Mouse (Mus musculus): ENCODE data around the gene Pam.
"Not testable (repeated sequence)": the region's sequence is repeated elsewhere in the genome, so short reads cannot be mapped to it uniquely, and the experiment has no call there.

Pam gene

GRCm38 (mm10) chr1:97788490-97788889 is 307.0 kb downstream of the Pam start:
- DNase-seq (ENCODE audit: low read depth, low spot score), result no peak
- no peaks in the 10 kb centered on the region for H3K36me3 ChIP-seq (ENCODE audit: control insufficient read depth, insufficient read depth, low read length, poor library complexity, severe bottlenecking)
- H3K27me3 ChIP-seq (ENCODE audit: control insufficient read depth, insufficient read depth, low read length, poor library complexity, severe bottlenecking), result no peaks in the 10 kb centered on the region

- no peaks in the 10 kb centered on the region for H3K36me3 ChIP-seq (ENCODE audit: control insufficient read depth, insufficient read depth, low read length, poor library complexity, severe bottlenecking)
- no peaks in the 10 kb centered on the region for H3K27me3 ChIP-seq (ENCODE audit: control insufficient read depth, insufficient read depth, low read length, poor library complexity, severe bottlenecking)
- DNase-seq (ENCODE audit: low read depth, low spot score), result no peak
Measured at GRCm38 (mm10) chr1:97787674-97788073, 307.8 kb downstream of the Pam start.

GRCm38 (mm10) chr1:97785685-97786393 is 309.6 kb downstream of the Pam start:
- Histone ChIP-seq H3K27me3 (ENCODE audit: control insufficient read depth, insufficient read depth, low read length, poor library complexity, severe bottlenecking) (no peaks in the 10 kb centered on the region), H3K36me3 (ENCODE audit: control insufficient read depth, insufficient read depth, low read length, poor library complexity, severe bottlenecking) (no peaks in the 10 kb centered on the region)
- no peak for DNase-seq (ENCODE audit: low read depth, low spot score)

- DNase-seq (ENCODE audit: low read depth, low spot score), result no peak
- Histone ChIP-seq H3K36me3 (ENCODE audit: control insufficient read depth, insufficient read depth, low read length, poor library complexity, severe bottlenecking) (no peaks in the 10 kb centered on the region), H3K27me3 (ENCODE audit: control insufficient read depth, insufficient read depth, low read length, poor library complexity, severe bottlenecking) (no peaks in the 10 kb centered on the region)
Measured at GRCm38 (mm10) chr1:97784928-97785327, 310.5 kb downstream of the Pam start.

- H3K27me3 ChIP-seq (ENCODE audit: control insufficient read depth, insufficient read depth, low read length, poor library complexity, severe bottlenecking), result no peaks in the 10 kb centered on the region
- DNase-seq (ENCODE audit: low read depth, low spot score), result peak; percentile 26
- no peaks in the 10 kb centered on the region for H3K36me3 ChIP-seq (ENCODE audit: control insufficient read depth, insufficient read depth, low read length, poor library complexity, severe bottlenecking)
Measured at GRCm38 (mm10) chr1:97781674-97782073, 313.8 kb downstream of the Pam start.

GRCm38 (mm10) chr1:97773973-97774372 is 321.5 kb downstream of the Pam start:
- Histone ChIP-seq H3K36me3 (ENCODE audit: control insufficient read depth, insufficient read depth, low read length, poor library complexity, severe bottlenecking) (no peaks in the 10 kb centered on the region), H3K27me3 (ENCODE audit: control insufficient read depth, insufficient read depth, low read length, poor library complexity, severe bottlenecking) (no peaks in the 10 kb centered on the region)
- DNase-seq (ENCODE audit: low read depth, low spot score), result no peak

- H3K27me3 ChIP-seq (ENCODE audit: control insufficient read depth, insufficient read depth, low read length, poor library complexity, severe bottlenecking), result no peaks in the 10 kb centered on the region
- DNase-seq (ENCODE audit: low read depth, low spot score), result no peak
- H3K36me3 ChIP-seq (ENCODE audit: control insufficient read depth, insufficient read depth, low read length, poor library complexity, severe bottlenecking), result no peaks in the 10 kb centered on the region
Measured at GRCm38 (mm10) chr1:97773362-97773761, 322.1 kb downstream of the Pam start.

- no peak for DNase-seq (ENCODE audit: low read depth, low spot score)
- Histone ChIP-seq H3K36me3 (ENCODE audit: control insufficient read depth, insufficient read depth, low read length, poor library complexity, severe bottlenecking) (no peaks in the 10 kb centered on the region), H3K27me3 (ENCODE audit: control insufficient read depth, insufficient read depth, low read length, poor library complexity, severe bottlenecking) (no peaks in the 10 kb centered on the region)
Measured at GRCm38 (mm10) chr1:97771727-97772126, 323.7 kb downstream of the Pam start.

- no peak for DNase-seq (ENCODE audit: low read depth, low spot score)
- no peaks in the 10 kb centered on the region for H3K36me3 ChIP-seq (ENCODE audit: control insufficient read depth, insufficient read depth, low read length, poor library complexity, severe bottlenecking)
- no peaks in the 10 kb centered on the region for H3K27me3 ChIP-seq (ENCODE audit: control insufficient read depth, insufficient read depth, low read length, poor library complexity, severe bottlenecking)
Measured at GRCm38 (mm10) chr1:97771118-97771517, 324.3 kb downstream of the Pam start.

- H3K27me3 ChIP-seq (ENCODE audit: control insufficient read depth, insufficient read depth, low read length, poor library complexity, severe bottlenecking), result no peaks in the 10 kb centered on the region
- peak; percentile 95 for DNase-seq (ENCODE audit: low read depth, low spot score)
Measured at GRCm38 (mm10) chr1:97769904-97770753, 325.3 kb downstream of the Pam start, which contains the start of the genes Gin1 and Ppip5k2. Gin1 (plus strand) TSS chr1:97770172. Ppip5k2 (minus strand) TSS chr1:97770411.

GRCm38 (mm10) chr1:97769294-97769903 is 326.0 kb downstream of the Pam start:
- Histone ChIP-seq H3K27me3 (ENCODE audit: control insufficient read depth, insufficient read depth, low read length, poor library complexity, severe bottlenecking) (no peaks in the 10 kb centered on the region), H3K36me3 (ENCODE audit: control insufficient read depth, insufficient read depth, low read length, poor library complexity, severe bottlenecking) (no peaks in the 10 kb centered on the region)
- peak; percentile 25 for DNase-seq (ENCODE audit: low read depth, low spot score)

More at GRCm38 (mm10) chr1:97769904-97770753, 325.3 kb downstream of the Pam start, which contains the start of the genes Gin1 and Ppip5k2:
- H3K36me3 ChIP-seq (ENCODE audit: control insufficient read depth, insufficient read depth, low read length, poor library complexity, severe bottlenecking), result no peaks in the 10 kb centered on the region

- H3K36me3 ChIP-seq (ENCODE audit: control insufficient read depth, insufficient read depth, low read length, poor library complexity, severe bottlenecking), result no peaks in the 10 kb centered on the region
- H3K27me3 ChIP-seq (ENCODE audit: control insufficient read depth, insufficient read depth, low read length, poor library complexity, severe bottlenecking), result no peaks in the 10 kb centered on the region
- no peak for DNase-seq (ENCODE audit: low read depth, low spot score)
Measured at GRCm38 (mm10) chr1:97768906-97769293, 326.5 kb downstream of the Pam start.

- Histone ChIP-seq H3K36me3 (ENCODE audit: control insufficient read depth, insufficient read depth, low read length, poor library complexity, severe bottlenecking) (no peaks in the 10 kb centered on the region), H3K27me3 (ENCODE audit: control insufficient read depth, insufficient read depth, low read length, poor library complexity, severe bottlenecking) (no peaks in the 10 kb centered on the region)
- peak; percentile 3 for DNase-seq (ENCODE audit: low read depth, low spot score)
Measured at GRCm38 (mm10) chr1:97768089-97768488, 327.4 kb downstream of the Pam start.

GRCm38 (mm10) chr1:97765712-97766111 is 329.7 kb downstream of the Pam start:
- not testable (repeated sequence) for DNase-seq (ENCODE audit: low read depth, low spot score); H3K36me3 ChIP-seq (ENCODE audit: control insufficient read depth, insufficient read depth, low read length, poor library complexity, severe bottlenecking); H3K27me3 ChIP-seq (ENCODE audit: control insufficient read depth, insufficient read depth, low read length, poor library complexity, severe bottlenecking)

GRCm38 (mm10) chr1:97761477-97761876 is 334.0 kb downstream of the Pam start:
- DNase-seq (ENCODE audit: low read depth, low spot score), result no peak
- H3K27me3 ChIP-seq (ENCODE audit: control insufficient read depth, insufficient read depth, low read length, poor library complexity, severe bottlenecking), result no peaks in the 10 kb centered on the region

More at GRCm38 (mm10) chr1:97761477-97761876, 334.0 kb downstream of the Pam start:
- 0 out of 2 replicates have a peak, but pooled peaks cover 5% of the 10 kb centered on the region for H3K36me3 ChIP-seq (ENCODE audit: control insufficient read depth, insufficient read depth, low read length, poor library complexity, severe bottlenecking)
